Mouse (Mus musculus) R1 (cell line): Measurements from ENCODE around the gene Bri3.

Experiments
- DNase-seq: peaks from one replicate; pipeline ENCODE4 v3.0.0-alpha.2; 2018; ENCODE audit warnings: low read depth, low spot score

Bri3 gene

DNA sequence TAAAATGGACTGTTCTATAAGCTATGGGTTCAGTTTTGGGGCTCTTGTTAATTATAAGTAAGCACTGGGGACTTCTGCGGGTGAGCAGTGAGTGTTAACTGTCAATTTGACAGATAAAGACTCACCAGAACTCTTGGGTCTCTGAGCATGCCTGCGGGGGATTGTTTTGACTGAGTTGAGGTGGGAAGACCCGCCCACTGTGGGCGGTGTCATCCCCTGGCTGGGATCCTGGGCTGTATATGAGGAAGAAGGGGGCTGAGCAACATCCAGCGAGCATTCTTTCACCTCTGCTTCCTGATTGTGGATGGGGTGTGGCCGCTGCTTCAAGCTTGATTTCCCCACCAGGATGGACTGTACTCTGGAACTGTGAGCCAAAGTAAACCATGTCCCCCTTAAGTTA is 10.0 kb upstream of the Bri3 start:
- DNase-seq, result no peak

- no peak for DNase-seq
Observed at GRCm38 (mm10) chr5:144234714-144235113, 9.5 kb upstream of the Bri3 start.

- no peak for DNase-seq
Observed at GRCm38 (mm10) chr5:144238969-144239368, 5.3 kb upstream of the Bri3 start.

- DNase-seq, result no peak
Observed at GRCm38 (mm10) chr5:144245592-144245991, 1.4 kb downstream of the Bri3 start.

GRCm38 (mm10) chr5:144246669-144247068 is 2.4 kb downstream of the Bri3 start:
- no peak for DNase-seq

- no peak for DNase-seq
Observed at GRCm38 (mm10) chr5:144247307-144247706, 3.1 kb downstream of the Bri3 start.

DNA sequence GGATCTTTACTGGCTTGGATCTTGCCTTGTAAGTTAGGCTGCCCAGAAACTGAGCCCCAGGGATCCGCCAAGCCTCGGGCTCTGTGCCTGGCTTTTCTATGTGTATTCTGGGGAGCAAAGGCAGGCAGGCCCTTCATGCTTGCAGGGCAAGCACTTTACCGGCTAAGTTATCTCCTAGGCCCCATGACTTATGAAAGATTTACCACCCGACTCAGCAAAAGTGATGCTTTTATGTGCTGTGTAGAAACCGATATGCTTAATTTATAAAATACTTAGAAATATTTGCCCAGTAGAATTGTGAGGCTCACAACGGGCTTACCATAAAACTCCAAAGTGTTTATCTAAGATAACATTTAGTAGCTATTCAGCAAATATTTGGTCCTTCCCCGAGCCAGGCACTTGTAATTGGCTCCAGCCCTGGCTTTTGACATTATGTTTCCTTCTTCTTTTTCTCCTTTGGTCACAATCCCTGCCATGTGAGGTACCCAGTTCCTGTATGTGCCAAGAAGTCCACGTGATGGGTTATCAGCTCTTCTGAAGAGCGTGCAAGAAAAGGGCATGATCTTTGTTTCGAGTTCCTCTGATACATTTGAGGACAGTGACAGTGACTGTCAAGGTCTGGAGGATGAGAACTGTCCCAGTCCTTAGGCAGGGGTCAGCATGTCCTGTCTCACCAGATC is 3.8 kb downstream of the Bri3 start:
- DNase-seq, result no peak

DNA sequence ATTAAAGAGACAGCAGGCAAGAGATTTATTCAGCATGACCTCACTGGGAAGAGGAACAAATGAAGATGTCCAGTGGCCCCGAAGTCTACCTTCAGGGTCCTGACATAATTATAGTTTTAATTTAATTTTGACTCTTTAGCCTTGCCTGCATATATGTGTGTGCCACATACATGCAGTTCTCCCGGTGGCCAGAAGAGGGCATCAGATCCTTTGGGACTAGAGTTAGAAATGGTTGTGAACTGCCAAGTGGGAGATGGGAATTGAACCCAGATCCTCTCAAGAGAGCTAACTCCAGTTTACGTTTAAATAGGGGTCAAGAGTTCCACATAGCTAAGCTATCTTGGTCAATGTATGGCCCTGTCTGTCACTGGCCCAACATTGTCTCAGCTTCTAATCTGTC is 5.6 kb downstream of the Bri3 start:
- peak; percentile 47 for DNase-seq

DNA sequence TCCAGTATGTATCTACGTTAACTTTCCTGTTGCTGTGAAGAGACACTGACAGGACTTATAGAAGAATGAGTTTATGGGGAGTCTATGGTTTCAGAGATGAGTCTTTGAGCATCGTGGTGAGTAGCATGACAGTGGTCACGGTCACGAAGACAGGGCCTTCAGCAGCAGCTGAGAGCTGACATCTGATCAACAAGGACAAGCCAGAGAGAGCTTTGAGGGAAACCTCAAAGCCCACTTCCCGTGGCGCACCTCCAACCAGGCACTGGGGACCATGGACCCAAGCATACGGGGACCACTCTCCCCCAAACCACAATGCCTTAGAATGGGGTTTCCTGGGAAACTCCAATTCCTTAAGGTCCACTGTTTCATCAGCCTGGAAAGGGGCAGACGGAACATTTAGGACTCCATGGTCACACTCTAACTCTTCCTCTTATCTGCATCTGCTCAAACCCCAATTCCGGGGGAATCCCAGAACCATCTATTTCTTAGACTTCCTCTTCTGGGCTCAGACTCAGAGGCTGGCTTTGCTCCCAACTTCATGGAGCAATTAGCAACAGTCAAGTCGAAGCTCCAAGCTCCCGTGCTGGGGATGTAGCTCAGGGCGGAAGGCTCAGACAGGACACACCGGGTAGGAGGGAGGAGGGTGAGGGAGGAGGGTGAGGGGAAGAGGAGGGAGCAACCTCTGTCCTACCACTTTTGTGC is 7.8 kb downstream of the Bri3 start:
- DNase-seq, result no peak

GRCm38 (mm10) chr5:144253212-144253611 is 9.0 kb downstream of the Bri3 start:
- DNase-seq, result no peak

- no peak for DNase-seq
Observed at GRCm38 (mm10) chr5:144254122-144254810, 10.0 kb downstream of the Bri3 start.

DNA sequence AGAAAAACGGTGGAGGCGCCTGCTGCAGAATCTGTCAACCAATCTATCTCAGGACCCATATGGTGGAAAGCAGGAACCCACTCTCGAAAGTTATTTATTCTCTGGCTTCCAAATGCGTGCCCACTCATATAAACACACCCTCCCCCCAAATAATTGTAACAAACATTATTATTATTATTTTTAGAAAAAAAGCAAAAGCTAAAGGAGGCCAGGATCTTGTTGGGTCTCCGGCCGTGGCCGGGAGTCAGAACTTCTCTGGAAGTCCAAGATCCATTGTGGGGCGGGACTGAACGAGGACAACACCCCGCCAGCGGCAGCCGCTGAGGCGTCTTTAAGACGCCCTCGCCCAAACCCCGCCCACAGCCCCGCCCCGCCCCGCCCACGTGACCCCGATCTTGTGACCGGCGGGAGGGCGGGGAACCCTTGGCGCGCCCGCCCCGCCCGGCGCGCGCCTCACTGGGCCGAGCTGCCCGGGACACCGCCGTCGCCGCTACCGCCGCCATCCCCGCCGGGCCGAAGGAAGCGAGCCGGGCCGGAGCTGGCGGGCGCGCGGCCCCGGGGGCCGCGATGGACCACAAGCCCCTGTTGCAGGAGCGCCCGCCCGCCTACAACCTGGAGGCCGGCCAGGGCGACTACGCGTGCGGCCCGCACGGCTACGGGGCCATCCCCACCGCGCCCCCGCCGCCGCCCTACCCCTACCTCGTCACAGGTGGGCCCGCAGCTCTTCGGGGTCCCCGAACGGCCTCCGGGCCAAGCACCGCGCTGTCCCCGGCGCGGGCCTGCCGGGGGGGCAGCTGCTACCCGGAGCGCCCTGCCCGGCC is 10.8 kb downstream of the Bri3 start:
- DNase-seq, result peak; percentile 93

GRCm38 (mm10) chr5:144255632-144256540 is 11.6 kb downstream of the Bri3 start:
- peak; percentile 73 for DNase-seq

- DNase-seq, result no peak
Observed at GRCm38 (mm10) chr5:144256541-144256870, 12.3 kb downstream of the Bri3 start.

GRCm38 (mm10) chr5:144256888-144257287 is 12.7 kb downstream of the Bri3 start:
- no peak for DNase-seq

GRCm38 (mm10) chr5:144257451-144258110 is 13.3 kb downstream of the Bri3 start:
- no peak for DNase-seq

GRCm38 (mm10) chr5:144258131-144258611 is 13.9 kb downstream of the Bri3 start:
- DNase-seq, result no peak

- DNase-seq, result no peak
Observed at GRCm38 (mm10) chr5:144258687-144259086, 14.4 kb downstream of the Bri3 start.

DNA sequence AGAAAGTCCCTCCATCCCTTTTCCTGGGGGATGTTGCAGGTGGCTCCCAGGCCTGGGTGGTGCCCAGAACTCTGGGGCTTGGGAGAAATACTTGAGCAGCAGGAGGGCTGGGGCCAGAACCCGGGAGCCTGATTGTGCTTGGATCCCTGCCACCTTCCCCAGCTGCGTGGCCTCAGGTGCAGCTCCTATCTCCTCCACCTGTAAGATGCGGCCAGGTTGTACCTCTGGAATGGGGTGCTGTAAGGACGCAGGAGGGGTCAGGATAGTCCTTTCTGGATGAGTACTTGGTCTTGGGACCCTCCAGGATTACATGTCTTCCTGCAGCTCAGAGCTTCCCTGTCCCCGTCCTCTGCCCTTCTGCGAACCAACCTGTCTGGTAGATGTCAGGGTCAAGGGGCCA is 15.0 kb downstream of the Bri3 start:
- no peak for DNase-seq

DNA sequence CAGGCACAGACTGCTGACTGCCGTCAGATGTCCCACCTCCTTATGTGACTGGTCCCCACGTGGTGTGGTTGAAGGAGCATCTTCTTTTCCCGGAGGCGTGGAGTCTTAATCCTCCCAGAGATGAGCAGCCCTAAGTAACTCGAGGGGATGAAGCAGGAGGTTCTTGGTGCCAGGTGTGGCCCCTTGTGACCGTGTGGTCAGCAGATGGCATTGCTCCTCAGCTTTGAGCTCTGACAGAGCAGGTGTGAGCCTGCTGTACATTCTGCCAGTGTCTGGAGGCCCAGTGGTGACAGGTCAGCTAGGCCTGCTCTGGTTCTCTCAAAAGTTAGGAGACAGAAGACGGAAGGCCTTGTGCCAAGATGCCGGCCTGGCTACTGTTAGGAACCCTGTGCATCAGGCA is 16.2 kb downstream of the Bri3 start:
- no peak for DNase-seq
